Mouse (Mus musculus): ENCODE measurements around the gene Tbx4.

DNA sequence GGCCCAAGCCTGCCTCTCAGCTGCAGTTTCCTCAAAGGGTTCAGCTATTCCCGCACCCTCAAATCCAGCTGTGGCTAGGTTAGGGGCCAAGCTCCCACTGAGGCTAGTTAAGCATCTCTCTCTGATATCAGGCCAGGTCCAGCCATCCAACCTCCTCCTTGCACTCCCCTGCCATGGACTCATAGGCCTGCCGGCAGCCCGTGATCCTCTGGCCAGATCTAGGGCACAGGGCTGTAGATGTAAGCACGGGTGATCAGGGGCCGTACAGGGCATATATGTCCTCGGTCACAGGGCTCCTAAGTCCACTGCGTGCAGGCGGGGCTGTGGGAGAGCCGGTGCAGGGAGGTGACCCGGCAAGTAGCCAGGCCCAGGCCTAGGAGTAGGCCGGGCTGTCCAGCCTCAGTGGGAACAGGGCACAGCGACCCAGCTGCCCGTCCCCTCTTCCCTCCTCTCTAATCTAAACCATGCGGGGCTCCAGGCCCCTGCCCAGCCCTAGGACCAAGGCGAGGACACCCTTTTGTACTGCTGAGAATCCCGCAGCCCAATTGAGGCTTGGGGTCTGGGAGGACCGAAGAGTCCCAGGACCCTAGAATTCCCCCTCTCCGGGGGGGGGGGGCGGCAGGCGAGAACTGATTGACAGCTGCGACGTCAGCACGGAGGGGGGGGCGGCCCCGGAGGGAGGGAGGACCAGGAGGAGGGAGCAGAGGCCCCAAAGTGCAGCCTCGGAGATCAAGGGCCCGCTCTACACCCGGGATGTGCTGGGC, at the start of gene Tbx4:
- TF ChIP-seq CTCF (IDR thresholded peaks at IDR 0.05; ENCODE audit: borderline replicate concordance, extremely low read depth, insufficient read depth, insufficient read length), result no peak
- TF ChIP-seq POLR2A (IDR thresholded peaks at IDR 0.05; ENCODE audit: borderline replicate concordance, extremely low read depth, insufficient read depth, insufficient read length, poor library complexity, severe bottlenecking), result no peak

Measured in brain, embryonic 14.5 days (tissue).